Mouse (Mus musculus) liver, postnatal 0 days (tissue): Measurements from ENCODE around the gene Smok3b.

ENCODE experiments used
- CTCF ChIP-seq: sonication (generic); IDR thresholded peaks from 2 replicates; pipeline ENCODE4 v1.5.1; 2016; ENCODE audit warnings: antibody characterized with exemption, low read depth
- EP300 ChIP-seq: IDR thresholded peaks from 2 replicates; pipeline ENCODE4 v1.6.1; 2016; ENCODE audit warnings: antibody characterized with exemption, low read depth, mild to moderate bottlenecking

DNA sequence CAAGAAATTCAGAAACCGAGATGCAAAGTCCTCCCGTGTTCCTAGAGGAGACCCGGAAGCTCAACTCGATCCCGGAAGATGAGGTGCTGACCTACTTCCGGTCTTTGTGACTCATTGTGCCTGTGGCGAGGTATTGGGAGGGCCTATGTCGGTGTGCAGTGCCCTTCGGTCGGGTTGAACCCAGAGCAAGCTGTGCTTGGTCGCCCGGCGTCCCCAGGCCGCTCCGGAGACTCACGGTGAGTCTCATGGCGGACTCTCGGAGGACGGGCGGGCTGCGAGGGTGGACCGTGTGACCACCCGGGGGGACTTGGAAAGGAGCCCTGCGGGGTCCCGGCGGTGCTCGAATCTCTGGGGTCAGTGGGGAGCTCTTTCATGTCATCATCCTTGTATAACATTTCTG is 63.8 kb downstream of the Smok3b start, which contains the start of gene Zkscan1:
- no peak for TF ChIP-seq CTCF
- TF ChIP-seq EP300 = no peak
